In the genomic region with DNA sequence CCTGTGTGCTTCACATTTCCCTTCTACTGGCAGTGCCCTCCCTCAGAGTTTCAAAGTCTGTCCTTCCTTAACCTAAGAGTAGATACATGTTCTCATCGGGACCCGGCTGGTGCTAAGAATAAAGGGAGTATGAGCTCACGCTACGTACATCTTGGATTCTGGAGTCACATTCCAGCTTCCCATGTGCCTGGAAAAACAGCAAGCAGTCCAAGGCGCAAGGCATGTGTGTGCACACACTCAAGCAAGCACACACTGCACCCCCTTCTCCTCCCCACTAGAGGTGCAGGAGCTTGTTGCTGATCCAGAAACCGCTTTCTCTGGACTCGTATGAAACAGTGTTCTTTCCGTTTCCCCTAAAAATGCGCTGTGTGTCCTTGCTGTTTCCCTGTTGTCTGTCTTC, we compare ENCODE assay signal across 13 mouse cellular contexts. TPM values are rescaled to one million over a fixed set of nuclear protein-coding genes. Genes with fewer than 3 reads are reported as not detected.
A peak's percentile ranks its signal among the peaks of the same experiment; 100 is the strongest.
DNase-seq lines count a peak whose midpoint lies in the region; ATAC-seq and TF ChIP-seq lines count a peak whose summit lies in the region.
"Had no signal": no experiment of that assay in that cellular context is flagged by ENCODE, and none has a peak within 500 bp of the region (broad histone marks: within the 10 kb centered on the region; RNA-seq: fewer than 3 reads in every experiment).

No protein-coding gene starts in this region.

- DNase-seq in embryonic facial prominence, embryonic 14.5 days (ENCODE audit: low spot score): peak; percentile 59
- DNase-seq in embryonic facial prominence, embryonic 10.5 days (ENCODE audit: low spot score): no peak
- peak; percentile 23 for DNase-seq in lung, postnatal 0 days (ENCODE audit: low spot score)
- no peak for DNase-seq in lung, postnatal 14 days
- no peak for DNase-seq in stomach, postnatal 0 days (ENCODE audit: low spot score)
- no peak for DNase-seq in kidney, adult 11 months
- DNase-seq: adrenal gland, postnatal 36 days; kidney, adult 8-10 months had no signal

- peak; percentile 31 for TF ChIP-seq CTCF in lung, postnatal 0 days (IDR thresholded peaks at IDR 0.05)
- TF ChIP-seq CTCF in stomach, postnatal 0 days (IDR thresholded peaks at IDR 0.05; ENCODE audit: low read depth): peak; percentile 39; the same call in 1 of the 2 replicates

- no peaks in the 10 kb centered on the region for H3K9me3 ChIP-seq in embryonic facial prominence, embryonic 14.5 days (ENCODE audit: control insufficient read depth, low read length)
- H3K9me3 ChIP-seq in embryonic facial prominence, embryonic 10.5 days: no peaks in the 10 kb centered on the region
- H3K9me3 ChIP-seq in lung, postnatal 0 days (ENCODE audit: low read length): no peaks in the 10 kb centered on the region
- no peaks in the 10 kb centered on the region for H3K9me3 ChIP-seq in intestine, embryonic 16.5 days (ENCODE audit: control insufficient read depth, low read length)
- H3K9me3 ChIP-seq in stomach, postnatal 0 days (ENCODE audit: control insufficient read depth, low read length): no peaks in the 10 kb centered on the region
- H3K9me3 ChIP-seq: G1E; midbrain, embryonic 12.5 days; neural tube, embryonic 15.5 days had no signal

- no peaks in the 10 kb centered on the region for H3K4me1 ChIP-seq in embryonic facial prominence, embryonic 14.5 days (ENCODE audit: control insufficient read depth, insufficient read depth, low read length)
- peaks cover 41% of the 10 kb centered on the region for H3K4me1 ChIP-seq in embryonic facial prominence, embryonic 10.5 days
- H3K4me1 ChIP-seq in lung, postnatal 0 days (ENCODE audit: insufficient read depth, low read depth, low read length): no peaks in the 10 kb centered on the region
- peaks cover 19% of the 10 kb centered on the region for H3K4me1 ChIP-seq in intestine, embryonic 16.5 days (ENCODE audit: control insufficient read depth, insufficient read depth, low read length)
- no peaks in the 10 kb centered on the region for H3K4me1 ChIP-seq in stomach, postnatal 0 days (replicated peaks; ENCODE audit: control insufficient read depth, insufficient read depth)
- H3K4me1 ChIP-seq: midbrain, embryonic 12.5 days had no signal

- H3K27me3 ChIP-seq in embryonic facial prominence, embryonic 14.5 days (replicated peaks; ENCODE audit: control insufficient read depth, insufficient read depth, low read length): no peaks in the 10 kb centered on the region
- no peaks in the 10 kb centered on the region for H3K27me3 ChIP-seq in embryonic facial prominence, embryonic 10.5 days (replicated peaks; ENCODE audit: low read depth, poor library complexity, severe bottlenecking)
- no peaks in the 10 kb centered on the region for H3K27me3 ChIP-seq in lung, postnatal 0 days (replicated peaks; ENCODE audit: insufficient read depth, low read length)
- no peaks in the 10 kb centered on the region for H3K27me3 ChIP-seq in intestine, embryonic 16.5 days (replicated peaks; ENCODE audit: control insufficient read depth, insufficient read depth, low read length)
- H3K27me3 ChIP-seq in stomach, postnatal 0 days (ENCODE audit: control insufficient read depth, insufficient read depth, low read length): no peaks in the 10 kb centered on the region
- H3K27me3 ChIP-seq: midbrain, embryonic 12.5 days; neural tube, embryonic 15.5 days had no signal

- H3K9ac ChIP-seq in embryonic facial prominence, embryonic 14.5 days (ENCODE audit: low read depth, low read length): no peak overlapping the region
- no peak overlapping the region for H3K9ac ChIP-seq in lung, postnatal 0 days (replicated peaks; ENCODE audit: low read depth)
- H3K9ac ChIP-seq in intestine, embryonic 16.5 days (ENCODE audit: low read depth, low read length): no peak overlapping the region
- H3K9ac ChIP-seq in stomach, postnatal 0 days (ENCODE audit: low read length): no peak overlapping the region
- H3K9ac ChIP-seq: midbrain, embryonic 12.5 days; neural tube, embryonic 15.5 days had no signal

- no peak overlapping the region for H3K27ac ChIP-seq in embryonic facial prominence, embryonic 14.5 days (replicated peaks; ENCODE audit: low read depth, low read length)
- H3K27ac ChIP-seq in embryonic facial prominence, embryonic 10.5 days (replicated peaks): no peak overlapping the region
- H3K27ac ChIP-seq in lung, postnatal 0 days (ENCODE audit: low read length): no peak overlapping the region
- peak overlapping the region; percentile 24; the same call in 1 of the 2 replicates for H3K27ac ChIP-seq in intestine, embryonic 16.5 days (ENCODE audit: low read length)
- 0 out of 2 replicates have a peak overlapping the region, but pooled peaks have one; percentile 24 for H3K27ac ChIP-seq in stomach, postnatal 0 days (replicated peaks)
- H3K27ac ChIP-seq: midbrain, embryonic 12.5 days; neural tube, embryonic 15.5 days had no signal

- 62% methylated on average over 9 of the region's 9 CpGs for WGBS in embryonic facial prominence, embryonic 14.5 days
- WGBS in embryonic facial prominence, embryonic 10.5 days: 77% methylated on average over 9 of the region's 9 CpGs
- 49% methylated on average over 9 of the region's 9 CpGs for WGBS in lung, postnatal 0 days
- 57% methylated on average over 9 of the region's 9 CpGs for WGBS in intestine, embryonic 16.5 days
- 70% methylated on average over 9 of the region's 9 CpGs for WGBS in stomach, postnatal 0 days

- no peak overlapping the region for H3K4me2 ChIP-seq in embryonic facial prominence, embryonic 14.5 days (ENCODE audit: low read depth, low read length)
- no peak overlapping the region for H3K4me2 ChIP-seq in lung, postnatal 0 days (replicated peaks; ENCODE audit: low read depth, low read length)
- H3K4me2 ChIP-seq in intestine, embryonic 16.5 days (ENCODE audit: low read depth, low read length): no peak overlapping the region
- no peak overlapping the region for H3K4me2 ChIP-seq in stomach, postnatal 0 days (replicated peaks; ENCODE audit: low read depth)
- H3K4me2 ChIP-seq: midbrain, embryonic 12.5 days; neural tube, embryonic 15.5 days had no signal

- peak; percentile 48; the same call in 1 of the 2 replicates for ATAC-seq in embryonic facial prominence, embryonic 14.5 days (ENCODE audit: low read depth)
- peak; percentile 57 for ATAC-seq in lung, postnatal 0 days
- peak; percentile 41 for ATAC-seq in intestine, embryonic 16.5 days
- peak; percentile 29; the same call in 1 of the 2 replicates for ATAC-seq in stomach, postnatal 0 days (ENCODE audit: low FRiP score, low TSS enrichment)
- ATAC-seq in erythroblast, adult 5-6 weeks (replicated peaks; ENCODE audit: low FRiP score, poor library complexity, severe bottlenecking): no peak

- no peaks in the 10 kb centered on the region for H3K36me3 ChIP-seq in embryonic facial prominence, embryonic 14.5 days (ENCODE audit: control insufficient read depth, insufficient read depth, low read length)
- H3K36me3 ChIP-seq in embryonic facial prominence, embryonic 10.5 days (replicated peaks): no peaks in the 10 kb centered on the region
- 0 out of 2 replicates have a peak, but pooled peaks cover 3% of the 10 kb centered on the region for H3K36me3 ChIP-seq in lung, postnatal 0 days (ENCODE audit: insufficient read depth, low read length)
- H3K36me3 ChIP-seq in intestine, embryonic 16.5 days (ENCODE audit: control insufficient read depth, insufficient read depth, low read length): no peaks in the 10 kb centered on the region
- no peaks in the 10 kb centered on the region; the same call in 1 of the 2 replicates for H3K36me3 ChIP-seq in stomach, postnatal 0 days (ENCODE audit: control insufficient read depth, insufficient read depth, low read length)
- H3K36me3 ChIP-seq: midbrain, embryonic 12.5 days had no signal

- H3K4me3 ChIP-seq in embryonic facial prominence, embryonic 14.5 days (ENCODE audit: low read depth, low read length): no peak overlapping the region
- no peak overlapping the region for H3K4me3 ChIP-seq in embryonic facial prominence, embryonic 10.5 days
- H3K4me3 ChIP-seq in lung, postnatal 0 days (ENCODE audit: low read depth, low read length): no peak overlapping the region
- H3K4me3 ChIP-seq in intestine, embryonic 16.5 days (ENCODE audit: low read length): no peak overlapping the region
- H3K4me3 ChIP-seq in stomach, postnatal 0 days (ENCODE audit: low read depth, low read length): no peak overlapping the region
- H3K4me3 ChIP-seq: midbrain, embryonic 12.5 days; neural tube, embryonic 15.5 days had no signal

- no peak for TF ChIP-seq EP300 in lung, postnatal 0 days (IDR thresholded peaks at IDR 0.05)
- no peak for TF ChIP-seq EP300 in stomach, postnatal 0 days (optimal IDR thresholded peaks at IDR 0.05)

RNA-seq across cellular contexts. Expression of gene Pdlim1, which starts 31.3 kb away (rescaled TPM):
- polyA plus RNA-seq in embryonic facial prominence, embryonic 14.5 days (2014; fragmentation: Nextera tagmentation; extraction: Ambion mirVana): 143 and 150 TPM in 2 replicates
- polyA plus RNA-seq in embryonic facial prominence, embryonic 10.5 days (2016; fragmentation: Nextera tagmentation; extraction: Ambion mirVana): 122 and 133 TPM in 2 replicates
- polyA plus RNA-seq in lung, postnatal 0 days (2015; fragmentation: Nextera tagmentation; extraction: Ambion mirVana): 139 and 147 TPM in 2 replicates
- polyA plus RNA-seq in intestine, embryonic 16.5 days (2015; fragmentation: Nextera tagmentation; extraction: Ambion mirVana): 217 and 222 TPM in 2 replicates
- 288 and 298 TPM in 2 replicates for polyA plus RNA-seq in stomach, postnatal 0 days (2015; fragmentation: Nextera tagmentation; extraction: Ambion mirVana)
- total RNA-seq in erythroblast, adult 5-6 weeks (2015; ENCODE audit: low replicate concordance): 19.6 and 24.0 TPM in 2 replicates
- 8.9 and 32.3 TPM in 2 replicates for total RNA-seq in erythroblast, adult 5-6 weeks (2017; ENCODE audit: low replicate concordance)
- polyA plus RNA-seq: G1E had no signal

Comparison
In these comparisons a context has a peak if more than half of its experiments do, and no peak if none do; other contexts are left out.
1. DNase-seq: peak in embryonic facial prominence, embryonic 14.5 days (single experiment) and lung, postnatal 0 days (single experiment); none in embryonic facial prominence, embryonic 10.5 days (single experiment), lung, postnatal 14 days (single experiment), stomach, postnatal 0 days (single experiment) and kidney, adult 11 months (single experiment).
2. H3K27ac ChIP-seq: peak in intestine, embryonic 16.5 days (single experiment) and stomach, postnatal 0 days (single experiment); none in embryonic facial prominence, embryonic 14.5 days (single experiment), embryonic facial prominence, embryonic 10.5 days (single experiment) and lung, postnatal 0 days (single experiment).